Mouse (Mus musculus) spleen, adult 12 weeks (tissue): Measurements from ENCODE around the gene Sh3rf1.

Experiments used
- DNase-seq: peaks from one replicate; pipeline ENCODE4 v3.0.0; 2022; ENCODE audit warnings: low spot score

The Sh3rf1 gene

GRCm38 (mm10) chr8:61223729-61224379 lies at the start of gene Sh3rf1:
Sh3rf1 (plus strand) TSS chr8:61223872.
- peak; percentile 55 for DNase-seq

GRCm38 (mm10) chr8:61173921-61174492 lies 49.7 kb upstream of the Sh3rf1 start:
- no peak for DNase-seq

GRCm38 (mm10) chr8:61175876-61176275 lies 47.8 kb upstream of the Sh3rf1 start:
- no peak for DNase-seq

GRCm38 (mm10) chr8:61177680-61178593 lies 45.7 kb upstream of the Sh3rf1 start:
- no peak for DNase-seq

GRCm38 (mm10) chr8:61178594-61179140 lies 45.0 kb upstream of the Sh3rf1 start:
- DNase-seq: no peak

GRCm38 (mm10) chr8:61181592-61181991 lies 42.1 kb upstream of the Sh3rf1 start:
- no peak for DNase-seq

GRCm38 (mm10) chr8:61182020-61182419 lies 41.7 kb upstream of the Sh3rf1 start:
- DNase-seq: no peak

DNA sequence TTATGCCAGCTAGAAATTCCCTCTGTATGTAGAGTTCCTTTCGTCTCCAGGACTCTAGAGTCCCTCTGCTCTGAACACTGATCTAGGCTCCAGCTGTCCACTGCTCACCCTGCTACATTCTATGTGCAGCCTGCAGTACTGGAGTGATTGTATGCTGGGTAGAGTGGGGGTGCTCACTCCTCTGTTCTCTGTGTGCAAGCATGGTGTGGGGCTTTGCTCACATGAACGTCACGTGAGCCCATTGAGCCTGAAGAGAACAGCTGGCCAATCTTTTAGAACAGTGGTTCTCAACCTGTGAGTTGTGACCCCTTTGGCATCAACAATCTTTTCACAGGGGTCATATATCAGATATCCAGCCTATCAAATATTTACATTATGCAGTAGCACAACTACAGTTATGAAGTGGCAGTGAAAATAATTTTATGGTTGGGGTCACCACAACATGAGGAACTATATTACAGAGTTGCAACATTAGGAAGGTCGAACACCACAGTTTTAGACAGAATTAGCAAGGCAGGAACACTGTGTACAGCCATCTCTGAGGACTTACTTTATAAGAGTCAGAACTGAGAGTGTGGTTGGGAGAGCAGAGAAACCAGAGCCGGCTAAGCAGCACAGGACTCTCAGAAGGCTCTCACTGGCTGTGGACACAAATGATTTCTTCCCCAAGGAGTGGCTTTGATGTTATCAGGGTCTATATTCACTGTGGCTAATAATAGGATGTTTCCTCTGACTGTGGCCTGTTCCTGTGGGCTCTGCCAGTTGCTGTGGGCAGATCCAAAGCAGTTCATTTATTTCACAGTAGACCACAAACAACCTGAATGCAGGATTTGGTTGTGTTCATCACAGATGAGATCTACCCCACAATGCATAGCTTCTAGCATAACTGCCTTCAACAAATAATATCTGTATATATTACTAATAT lies 38.1 kb upstream of the Sh3rf1 start:
- DNase-seq: no peak

GRCm38 (mm10) chr8:61194306-61194925 lies 29.3 kb upstream of the Sh3rf1 start:
- DNase-seq: no peak

- no peak for DNase-seq
Observed at GRCm38 (mm10) chr8:61200254-61200887, 23.3 kb upstream of the Sh3rf1 start.

GRCm38 (mm10) chr8:61203035-61203826 lies 20.4 kb upstream of the Sh3rf1 start:
- DNase-seq: no peak

GRCm38 (mm10) chr8:61206876-61207275 lies 16.8 kb upstream of the Sh3rf1 start:
- DNase-seq: no peak

- DNase-seq: no peak
Observed at GRCm38 (mm10) chr8:61207636-61208035, 16.0 kb upstream of the Sh3rf1 start.

GRCm38 (mm10) chr8:61208719-61209118 lies 15.0 kb upstream of the Sh3rf1 start:
- no peak for DNase-seq

GRCm38 (mm10) chr8:61210836-61211235 lies 12.8 kb upstream of the Sh3rf1 start:
- DNase-seq: no peak

DNA sequence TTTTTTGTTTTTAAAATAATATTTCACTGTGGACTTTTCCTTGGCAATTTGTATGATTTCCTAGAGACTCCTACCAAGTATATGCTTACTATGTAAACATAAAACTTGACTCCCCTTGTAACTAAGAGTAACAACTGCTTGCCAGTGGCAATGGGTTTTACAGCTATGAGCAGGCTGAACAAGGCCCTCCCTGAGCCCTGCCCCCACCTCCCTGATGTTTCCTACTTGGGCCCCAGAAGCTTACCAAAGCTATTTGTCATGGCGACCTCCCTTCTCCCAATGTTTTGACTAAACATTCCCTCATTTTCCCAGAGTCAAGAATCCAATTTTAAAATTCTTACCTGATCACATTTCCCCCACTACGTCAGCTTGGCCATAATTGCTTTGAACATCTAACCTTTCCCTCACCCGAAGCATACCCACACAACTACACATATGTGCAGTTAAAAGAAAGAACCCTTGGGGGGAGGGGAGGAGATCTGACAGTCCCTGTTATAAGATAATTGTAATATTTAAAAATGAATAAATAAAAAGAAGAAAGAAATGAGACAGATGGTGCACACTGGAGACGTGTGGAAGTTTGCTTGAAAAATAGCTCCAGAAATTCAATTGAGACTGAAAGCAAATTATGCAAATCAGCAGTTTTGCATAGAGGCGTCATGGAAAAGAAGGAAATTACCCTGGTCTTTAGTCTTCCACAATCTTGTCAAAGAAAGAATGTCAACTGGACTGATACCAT lies 8.4 kb upstream of the Sh3rf1 start:
- no peak for DNase-seq

GRCm38 (mm10) chr8:61217017-61217416 lies 6.7 kb upstream of the Sh3rf1 start:
- no peak for DNase-seq

GRCm38 (mm10) chr8:61217426-61217825 lies 6.2 kb upstream of the Sh3rf1 start:
- DNase-seq: no peak

- DNase-seq: no peak
Observed at GRCm38 (mm10) chr8:61218439-61218838, 5.2 kb upstream of the Sh3rf1 start.
